Mouse (Mus musculus) spleen, adult 2 months (tissue): ENCODE data around the gene Olfr629. TPM values are rescaled to one million over a fixed set of nuclear protein-coding genes. Genes with fewer than 3 reads are reported as not detected.
"Not testable (repeated sequence)": the region's sequence is repeated elsewhere in the genome, so short reads cannot be mapped to it uniquely, and the experiment has no call there.

ENCODE experiments used
- DNase-seq, 2 experiments: peaks; one replicate each; pipeline versions ENCODE4 v3.0.0 to v3.0.0-alpha.2; 2012 to 2021; ENCODE audit warnings: low spot score in 2 of 2, low read depth in 1 of 2
- H3K27ac ChIP-seq: fragments of 200-500 bp; 2 replicates; pipeline ENCODE4 v1.5.1; 2012; ENCODE audit warnings: low read length, inconsistent platforms; ENCODE audit not compliant: insufficient read depth
- H3K27me3 ChIP-seq: fragments of 200-500 bp; 2 replicates; pipeline ENCODE4 v1.6.1; 2012; ENCODE audit warnings: mild to moderate bottlenecking, moderate library complexity, low read length, inconsistent platforms; ENCODE audit not compliant: control insufficient read depth, insufficient read depth
- H3K36me3 ChIP-seq: fragments of 200-500 bp; 2 replicates; pipeline ENCODE4 v1.6.1; 2012; ENCODE audit warnings: mild to moderate bottlenecking, low read length, inconsistent platforms; ENCODE audit not compliant: control insufficient read depth, insufficient read depth
- H3K4me1 ChIP-seq: fragments of 200-500 bp; 2 replicates; pipeline ENCODE4 v1.6.1; 2011; ENCODE audit warnings: inconsistent platforms; ENCODE audit not compliant: control insufficient read depth, insufficient read depth, insufficient read length
- H3K4me3 ChIP-seq: fragments of 200-500 bp; 2 replicates; pipeline ENCODE4 v1.5.1; 2011; ENCODE audit warnings: mild to moderate bottlenecking, inconsistent platforms; ENCODE audit not compliant: insufficient read depth, insufficient read length; ENCODE audit errors: extremely low read depth
- CTCF ChIP-seq: fragments of 200-500 bp; IDR thresholded peaks from 2 replicates; pipeline ENCODE4 v1.5.1; 2011; ENCODE audit warnings: mild to moderate bottlenecking, inconsistent platforms; ENCODE audit not compliant: insufficient read depth, insufficient read length, insufficient replicate concordance; ENCODE audit errors: extremely low read depth
- POLR2A ChIP-seq: fragments of 200-500 bp; IDR thresholded peaks from 2 replicates; pipeline ENCODE4 v1.6.1; 2011; ENCODE audit warnings: low read depth, low read length, inconsistent platforms
- WGBS: fragments of 180-500 bp; shearing (Covaris S2); methylation state at CpG from one replicate; pipeline ENCODE4 v1.1.7; 2018; 5-methylcytosine and 5-hydroxymethylcytosine counted together
- polyA plus RNA-seq: library from polyadenylated mRNA; depleted of rRNA; stranded (reverse); fragments of >200 nt; gene quantifications from 2 replicates; pipeline ENCODE4 v1.2.3, GENCODE M21; 2012; rRNA removed

Olfr629 gene
- not detected in 2 replicates for polyA plus RNA-seq

DNA sequence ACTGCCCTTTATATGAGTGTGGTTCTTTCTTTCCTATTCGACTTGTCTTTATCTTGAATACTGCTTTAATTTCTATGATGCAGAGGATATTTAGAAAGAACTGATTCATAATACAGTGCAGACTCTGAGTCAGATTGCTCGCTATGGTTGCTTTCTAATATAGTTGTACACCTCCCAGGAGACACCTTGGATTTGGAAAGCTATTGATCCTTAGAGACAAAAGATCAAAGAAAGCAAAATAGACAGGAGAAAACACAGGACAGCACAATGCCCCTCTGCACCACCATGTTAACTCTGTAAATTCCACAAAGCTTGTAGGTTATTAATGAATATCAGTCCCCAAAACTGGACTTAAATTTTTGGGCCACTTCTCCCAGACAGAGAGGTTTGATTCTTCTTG, at the start of gene Olfr629:
Gene Olfr629, minus strand, starts transcription at position 101 of the 400 bp plus-strand sequence.
- Histone ChIP-seq H3K36me3 (no peaks in the 10 kb centered on the region), H3K4me1 (no peaks in the 10 kb centered on the region), H3K27ac (no peak within 1 kb of the TSS), H3K27me3 (no peaks in the 10 kb centered on the region), H3K4me3 (no peak within 1 kb of the TSS)
- DNase-seq: no peak
- TF ChIP-seq CTCF: no peak
- TF ChIP-seq POLR2A: no peak
- WGBS: 85% methylated on average over 2 of the region's 2 CpGs

DNA sequence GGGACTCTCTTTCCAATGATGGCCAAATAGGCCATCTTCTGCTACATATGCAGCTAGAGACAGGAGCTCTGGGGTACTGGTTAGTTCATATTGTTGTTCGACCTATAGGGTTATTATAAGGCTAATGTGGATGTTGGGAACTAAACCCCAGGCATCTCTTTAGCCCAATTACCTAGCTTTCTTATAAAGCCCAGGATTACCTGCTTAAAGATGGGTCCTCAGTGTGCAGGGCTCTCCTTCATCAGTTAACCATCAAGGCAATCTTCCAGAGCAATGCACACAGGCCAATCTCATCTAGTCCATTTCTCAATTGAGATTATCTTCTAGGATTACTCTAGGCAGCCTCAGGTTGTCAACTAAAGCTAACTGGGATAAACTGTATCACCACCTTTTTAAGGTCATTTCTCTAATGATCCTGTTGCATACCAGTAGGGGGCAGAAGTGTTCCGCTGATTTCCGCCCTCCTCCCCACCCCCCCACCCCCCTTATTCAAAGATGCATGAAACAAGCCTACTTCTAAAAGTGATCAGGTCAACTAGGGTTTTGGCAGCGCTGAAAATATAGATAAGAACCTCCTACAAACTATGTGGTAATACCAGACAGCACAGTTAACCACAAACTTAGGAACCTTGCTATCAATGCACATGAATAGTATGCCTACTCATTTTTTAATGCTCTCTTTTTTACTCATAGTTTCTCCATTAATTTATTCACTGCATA, 48.1 kb upstream of the Olfr629 start:
- no peak for TF ChIP-seq CTCF
- no peak for TF ChIP-seq POLR2A
- Histone ChIP-seq H3K4me1 (no peaks in the 10 kb centered on the region), H3K4me3 (no peak overlapping the region), H3K27me3 (no peaks in the 10 kb centered on the region), H3K27ac (no peak overlapping the region), H3K36me3 (no peaks in the 10 kb centered on the region)
- 17% methylated on average over 4 of the region's 4 CpGs for WGBS
- DNase-seq: no peak

DNA sequence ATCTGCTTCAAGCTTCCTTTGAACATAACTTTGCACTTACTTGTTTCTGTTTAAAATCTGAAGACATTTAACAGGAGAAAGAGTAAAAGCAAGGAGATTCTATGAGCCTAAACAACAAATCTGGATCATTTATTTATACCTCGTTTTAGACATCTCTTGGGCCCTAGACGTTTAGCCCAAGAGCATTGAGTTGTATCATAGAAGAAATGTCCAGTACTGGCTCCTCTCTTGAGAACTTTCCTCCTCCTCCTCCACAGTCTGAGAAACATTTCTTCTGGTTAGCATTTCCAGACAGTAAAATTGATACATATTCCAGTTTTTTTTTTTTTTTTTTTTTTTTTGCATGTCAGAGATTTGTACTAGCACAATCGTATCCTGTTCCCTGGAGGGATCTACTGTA, 47.0 kb upstream of the Olfr629 start, which contains the start of gene Olfr67:
Gene Olfr67, minus strand, starts transcription at position 101 of the 400 bp plus-strand sequence.
- H3K4me1 ChIP-seq: no peaks in the 10 kb centered on the region

DNA sequence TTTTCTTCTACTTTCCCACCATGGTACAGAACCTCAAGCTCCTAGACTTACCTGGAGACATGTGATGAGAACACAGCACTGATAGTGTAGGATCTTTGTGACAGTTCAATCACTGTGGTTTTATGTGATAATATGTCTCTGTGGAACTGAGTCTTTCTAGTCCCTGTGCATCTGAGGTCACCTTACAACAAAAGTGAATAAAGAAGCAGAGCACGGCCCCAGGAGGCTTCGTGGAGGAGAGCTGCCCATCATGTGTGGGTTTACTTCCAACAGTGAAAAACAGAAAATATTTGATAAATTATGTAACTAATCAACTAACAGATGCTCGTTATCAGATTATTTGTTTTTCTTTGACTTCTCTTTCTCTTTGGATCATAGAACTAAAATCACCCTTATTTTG, 34.9 kb upstream of the Olfr629 start, which contains the start of gene Olfr68:
Gene Olfr68, minus strand, starts transcription at position 101 of the 400 bp plus-strand sequence.
- 85% methylated on average over 3 of the region's 3 CpGs for WGBS

More for the DNA sequence above, 47.0 kb upstream of the Olfr629 start, which contains the start of gene Olfr67:
- Histone ChIP-seq H3K27me3 (no peaks in the 10 kb centered on the region), H3K27ac (no peak within 1 kb of the TSS), H3K36me3 (no peaks in the 10 kb centered on the region), H3K4me3 (no peak within 1 kb of the TSS)
- TF ChIP-seq POLR2A: no peak
- no peak for TF ChIP-seq CTCF
- 56% methylated on average over 3 of the region's 3 CpGs for WGBS
- no peak for DNase-seq

DNA sequence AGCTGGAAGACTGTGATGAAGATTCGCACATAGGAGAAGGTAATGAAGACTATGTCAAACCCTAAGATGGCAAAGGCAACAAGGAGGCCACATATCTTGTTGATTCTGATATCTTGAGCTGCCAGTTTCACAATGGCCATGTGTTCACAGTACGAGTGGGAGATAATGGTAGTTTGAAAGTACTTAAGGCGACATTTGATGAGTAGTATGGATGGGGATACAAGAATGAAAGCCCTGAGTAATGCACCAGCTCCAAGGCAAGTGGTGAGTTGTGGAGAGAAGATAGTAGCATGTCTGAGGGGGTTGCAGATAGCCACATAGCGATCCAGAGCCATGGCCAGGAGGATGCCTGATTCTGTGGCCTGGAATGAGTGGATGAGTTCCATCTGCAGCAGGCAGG, 32.9 kb upstream of the Olfr629 start:
- H3K4me3 ChIP-seq, H3K27ac ChIP-seq, DNase-seq, H3K4me1 ChIP-seq, H3K27me3 ChIP-seq, H3K36me3 ChIP-seq: not testable (repeated sequence)
- 87% methylated on average over 4 of the region's 4 CpGs for WGBS

More for the DNA sequence above, 34.9 kb upstream of the Olfr629 start, which contains the start of gene Olfr68:
- Histone ChIP-seq H3K4me3 (no peak within 1 kb of the TSS), H3K36me3 (no peaks in the 10 kb centered on the region), H3K4me1 (no peaks in the 10 kb centered on the region), H3K27ac (no peak within 1 kb of the TSS), H3K27me3 (no peaks in the 10 kb centered on the region)
- DNase-seq: no peak
- no peak for TF ChIP-seq POLR2A
- no peak for TF ChIP-seq CTCF

DNA sequence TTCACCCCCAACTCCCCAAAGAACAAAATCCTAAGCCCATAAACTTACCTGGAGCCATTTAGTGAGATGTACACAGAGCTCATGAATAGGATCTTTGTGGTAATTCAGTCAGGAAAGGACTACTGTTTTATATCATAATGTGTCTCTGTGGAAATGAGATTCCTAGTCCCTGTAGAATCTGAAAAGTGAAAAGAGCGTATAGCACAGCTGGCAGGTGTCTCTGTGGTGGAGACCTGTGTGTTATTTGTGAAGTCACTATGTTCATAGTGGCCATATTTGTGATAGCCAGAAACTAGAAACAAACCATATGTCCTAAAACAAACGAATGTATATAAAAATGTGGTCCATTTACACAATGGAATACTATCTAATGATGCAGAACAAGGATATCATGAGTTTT, 26.8 kb upstream of the Olfr629 start, which contains the start of gene Olfr69:
Gene Olfr69, minus strand, starts transcription at position 101 of the 400 bp plus-strand sequence.
- no peak for DNase-seq
- no peak within 1 kb of the TSS for H3K4me3 ChIP-seq
- no peak for TF ChIP-seq CTCF
- no peak for TF ChIP-seq POLR2A
- 79% methylated on average over 2 of the region's 2 CpGs for WGBS
- H3K27ac ChIP-seq: no peak within 1 kb of the TSS
- H3K4me1 ChIP-seq: no peaks in the 10 kb centered on the region
- H3K27me3 ChIP-seq: no peaks in the 10 kb centered on the region
- H3K36me3 ChIP-seq: no peaks in the 10 kb centered on the region

DNA sequence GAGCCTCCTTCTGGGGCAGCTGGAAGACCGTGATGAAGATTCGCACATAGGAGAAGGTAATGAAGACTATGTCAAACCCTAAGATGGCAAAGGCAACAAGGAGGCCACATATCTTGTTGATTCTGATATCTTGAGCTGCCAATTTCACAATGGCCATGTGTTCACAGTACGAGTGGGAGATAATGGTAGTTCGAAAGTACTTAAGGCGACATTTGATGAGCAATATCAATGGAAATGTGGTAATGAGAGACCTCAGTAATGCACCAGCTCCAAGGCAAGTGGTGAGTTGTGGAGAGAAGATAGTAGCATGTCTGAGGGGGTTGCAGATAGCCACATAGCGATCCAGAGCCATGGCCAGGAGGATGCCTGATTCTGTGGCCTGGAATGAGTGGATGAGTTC, 22.9 kb upstream of the Olfr629 start:
- WGBS: 90% methylated on average over 6 of the region's 6 CpGs
- DNase-seq, H3K36me3 ChIP-seq, H3K27me3 ChIP-seq, H3K27ac ChIP-seq, H3K4me3 ChIP-seq, H3K4me1 ChIP-seq: not testable (repeated sequence)

DNA sequence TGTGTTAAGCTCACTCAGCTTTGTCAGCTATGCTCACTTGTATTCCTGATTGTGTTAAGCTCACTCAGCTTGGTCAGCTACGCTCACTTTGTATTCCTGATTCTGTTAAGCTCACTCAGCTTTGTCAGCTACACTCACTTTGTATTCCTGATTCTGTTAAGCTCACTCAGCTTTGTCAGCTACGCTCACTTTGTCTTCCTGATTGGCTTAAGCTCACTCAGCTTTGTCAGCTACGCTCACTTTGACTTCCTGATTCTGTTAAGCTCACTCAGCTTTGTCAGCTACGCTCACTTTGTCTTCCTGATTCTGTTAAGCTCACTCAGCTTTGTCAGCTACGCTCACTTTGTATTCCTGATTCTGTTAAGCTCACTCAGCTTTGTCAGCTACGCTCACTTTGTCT, 17.5 kb upstream of the Olfr629 start:
- not testable (repeated sequence) for H3K27ac ChIP-seq, H3K27me3 ChIP-seq, H3K36me3 ChIP-seq, H3K4me3 ChIP-seq, H3K4me1 ChIP-seq
- WGBS: 11% methylated on average over 6 of the region's 6 CpGs
- peak in 1 of 2 experiments; percentile 1 for DNase-seq
